Mouse (Mus musculus) kidney, adult 2 months (tissue): Measurements from ENCODE around the gene Tomm20. TPM values are rescaled to one million over a fixed set of nuclear protein-coding genes. Genes with fewer than 3 reads are reported as not detected.

Source experiments
- DNase-seq: peaks from one replicate; pipeline ENCODE4 v3.0.0; 2021
- H3K27ac ChIP-seq: fragments of 200-500 bp; 2 replicates; pipeline ENCODE4 v1.5.1; 2012; ENCODE audit warnings: low read depth, low read length, control low read depth, inconsistent platforms; ENCODE audit not compliant: insufficient read depth
- H3K27me3 ChIP-seq: fragments of 200-500 bp; replicated peaks from 2 replicates; pipeline ENCODE4 v1.6.1; 2012; ENCODE audit warnings: mild to moderate bottlenecking, moderate library complexity, low read length, inconsistent platforms; ENCODE audit not compliant: control insufficient read depth, insufficient read depth
- H3K36me3 ChIP-seq: fragments of 200-500 bp; 2 replicates; pipeline ENCODE4 v1.6.1; 2012; ENCODE audit warnings: mild to moderate bottlenecking, moderate library complexity, low read length, inconsistent platforms; ENCODE audit not compliant: control insufficient read depth, insufficient read depth
- H3K4me1 ChIP-seq: fragments of 200-500 bp; 2 replicates; pipeline ENCODE4 v1.6.1; 2011; ENCODE audit warnings: low read length; ENCODE audit not compliant: control insufficient read depth, insufficient read depth
- H3K4me3 ChIP-seq: fragments of 200-500 bp; 2 replicates; pipeline ENCODE4 v1.5.1; 2011; ENCODE audit warnings: mild to moderate bottlenecking, low read depth, low read length, control low read depth; ENCODE audit not compliant: insufficient read depth
- CTCF ChIP-seq: fragments of 200-500 bp; conservative IDR thresholded peaks from 2 replicates; pipeline ENCODE4 v1.5.1; 2011; ENCODE audit warnings: low read depth, mild to moderate bottlenecking, control low read depth, low read length, moderate library complexity, mixed read lengths; ENCODE audit not compliant: insufficient read depth, insufficient read length
- POLR2A ChIP-seq: fragments of 200-500 bp; IDR thresholded peaks from one replicate; pipeline ENCODE4 v1.6.1; 2011; ENCODE audit warnings: low read depth, low read length, control low read depth
- WGBS: fragments of 180-500 bp; shearing (Covaris S2); methylation state at CpG from one replicate; pipeline ENCODE4 v1.1.7; 2018; 5-methylcytosine and 5-hydroxymethylcytosine counted together
- polyA plus RNA-seq: library from polyadenylated mRNA; depleted of rRNA; stranded (reverse); fragments of >200 nt; gene quantifications from 2 replicates; pipeline ENCODE4 v1.2.3, GENCODE M21; 2012

Tomm20 gene
- polyA plus RNA-seq, 1 experiment: 541 TPM

DNA sequence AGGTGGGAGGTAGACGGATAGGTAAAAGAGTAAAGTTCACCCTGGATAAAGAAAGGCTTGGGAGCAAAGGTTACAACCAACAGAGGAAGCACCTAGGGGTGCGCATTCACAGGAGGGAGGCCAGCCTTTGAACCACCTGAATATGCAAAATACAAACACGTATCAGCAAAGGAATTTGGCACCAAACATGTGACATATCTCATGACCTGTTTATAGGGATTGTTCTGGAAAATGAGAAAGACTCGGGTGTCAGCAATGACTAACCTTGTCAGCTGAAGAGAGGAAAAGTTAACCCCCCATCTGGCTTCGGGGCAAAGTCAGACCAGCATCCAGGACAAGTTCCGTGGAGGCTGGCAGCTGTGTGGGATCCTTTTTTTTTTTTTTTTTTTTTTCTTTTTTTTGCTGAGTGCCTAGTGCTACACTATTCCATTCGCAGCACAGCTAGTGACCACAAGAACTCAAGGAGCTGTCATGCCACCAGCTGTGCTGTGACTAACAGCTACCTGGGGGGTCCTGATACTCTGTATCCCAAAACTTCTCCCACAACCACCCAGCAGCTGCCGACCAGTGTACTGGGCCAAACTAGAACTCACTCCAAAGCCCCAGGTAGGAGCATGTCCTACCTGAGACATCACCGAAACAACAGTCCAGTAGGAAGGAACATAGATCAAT is 42.3 kb downstream of the Tomm20 start:
- peak; percentile 93 for DNase-seq
- TF ChIP-seq CTCF (no peak), POLR2A (no peak)
- Histone ChIP-seq H3K27me3 (no peaks in the 10 kb centered on the region), H3K36me3 (no peaks in the 10 kb centered on the region), H3K4me3 (no peak overlapping the region), H3K4me1 (peaks cover 23% of the 10 kb centered on the region), H3K27ac (peak overlapping the region; percentile 89)
- 39% methylated on average over 9 of the region's 9 CpGs for WGBS

DNA sequence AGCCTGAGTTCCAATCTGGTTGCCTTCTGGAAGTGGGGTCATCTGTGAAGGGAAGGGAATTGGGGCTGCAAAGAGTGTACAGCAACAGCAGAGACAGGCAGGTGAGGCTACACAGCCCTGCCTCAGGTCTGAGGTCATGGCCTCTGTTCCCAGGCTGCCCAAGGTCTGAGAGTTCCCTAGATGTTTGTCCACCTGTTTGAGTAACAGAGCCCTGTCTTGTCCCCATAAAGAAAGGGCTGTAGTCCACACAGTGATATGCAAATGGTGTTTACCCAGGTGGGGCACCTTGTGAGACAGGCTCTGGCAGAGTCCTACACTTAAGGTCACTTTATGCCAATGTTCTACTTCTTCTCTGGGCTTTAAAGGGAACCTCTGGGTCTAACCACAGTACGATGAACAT is 44.0 kb downstream of the Tomm20 start:
- TF ChIP-seq POLR2A (no peak), CTCF (no peak)
- DNase-seq: peak; percentile 48
- Histone ChIP-seq H3K27ac (peak overlapping the region; percentile 15), H3K4me1 (peaks cover 20% of the 10 kb centered on the region), H3K27me3 (no peaks in the 10 kb centered on the region), H3K36me3 (no peaks in the 10 kb centered on the region), H3K4me3 (no peak overlapping the region)
- WGBS: 39% methylated on average over 1 of the region's 1 CpGs

DNA sequence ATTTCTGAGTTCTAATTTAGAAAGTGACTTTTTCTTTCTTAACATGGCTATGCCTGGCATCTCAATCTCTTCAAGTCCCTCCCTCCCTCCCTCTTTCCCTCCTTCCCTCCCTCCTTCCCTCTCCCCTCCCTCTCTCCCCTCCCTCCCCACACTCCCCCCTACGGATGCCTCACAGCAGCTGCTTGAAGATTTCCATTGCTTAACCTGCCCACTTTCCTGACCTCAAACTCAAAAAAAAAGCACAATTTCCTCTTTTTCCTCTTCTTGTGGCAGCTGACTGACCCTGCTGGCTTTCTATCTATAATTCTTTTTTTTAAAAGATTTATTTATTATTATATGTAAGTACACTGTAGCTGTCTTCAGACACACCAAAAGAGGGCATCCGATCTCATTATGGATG is 44.6 kb downstream of the Tomm20 start:
- 46% methylated on average over 2 of the region's 2 CpGs for WGBS
- peaks cover 20% of the 10 kb centered on the region for H3K4me1 ChIP-seq
- H3K36me3 ChIP-seq: no peaks in the 10 kb centered on the region
- no peak overlapping the region for H3K4me3 ChIP-seq
- H3K27ac ChIP-seq: no peak overlapping the region
- TF ChIP-seq POLR2A: no peak
- TF ChIP-seq CTCF: no peak
- H3K27me3 ChIP-seq: no peaks in the 10 kb centered on the region
- no peak for DNase-seq

DNA sequence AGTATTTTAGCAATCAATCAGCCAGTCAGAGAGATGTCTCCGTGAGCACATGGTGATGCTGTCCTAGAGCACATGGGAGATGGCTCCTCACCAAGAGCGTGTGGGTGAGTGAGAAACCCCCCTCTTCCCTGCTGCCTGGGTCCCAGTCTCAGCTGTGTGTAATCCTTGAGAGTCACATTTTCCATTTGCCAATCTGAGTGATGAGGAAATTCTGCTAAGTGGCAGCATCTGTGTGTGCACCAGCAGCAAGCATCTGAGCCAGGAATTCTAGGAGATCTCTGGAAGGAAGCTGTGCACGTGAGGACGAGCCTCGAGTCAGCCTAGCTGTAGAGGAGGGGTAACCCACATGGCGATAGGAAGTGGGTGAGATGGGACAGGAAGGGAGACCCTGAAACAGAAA is 50.5 kb downstream of the Tomm20 start:
- no peak for DNase-seq
- H3K27ac ChIP-seq: no peak overlapping the region
- H3K4me1 ChIP-seq: peaks cover 6% of the 10 kb centered on the region; the same call in 1 of the 2 replicates
- H3K27me3 ChIP-seq: no peaks in the 10 kb centered on the region
- H3K4me3 ChIP-seq: no peak overlapping the region
- TF ChIP-seq POLR2A (no peak), CTCF (no peak)
- WGBS: 48% methylated on average over 6 of the region's 6 CpGs
- no peaks in the 10 kb centered on the region for H3K36me3 ChIP-seq

DNA sequence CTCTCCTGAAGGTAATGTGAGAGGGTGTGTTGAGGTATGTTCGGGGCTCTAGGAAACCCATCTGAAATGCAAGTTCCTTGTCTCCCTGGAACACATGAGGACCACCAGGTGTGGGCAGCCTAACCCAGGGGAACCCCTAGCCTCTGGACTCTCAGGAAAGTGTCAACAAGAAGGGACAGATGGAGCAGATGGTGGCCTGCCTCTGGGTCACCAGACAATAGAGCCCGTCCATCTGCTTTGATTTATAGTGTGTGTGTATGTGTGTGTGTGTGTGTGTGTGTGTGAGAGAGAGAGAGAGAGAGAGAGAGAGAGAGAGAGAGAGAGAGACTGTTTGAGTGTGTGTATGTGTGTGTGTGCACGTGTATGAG is 58.0 kb downstream of the Tomm20 start:
- no peaks in the 10 kb centered on the region for H3K36me3 ChIP-seq
- no peak for TF ChIP-seq POLR2A
- no peak for TF ChIP-seq CTCF
- WGBS: 79% methylated on average over 3 of the region's 3 CpGs
- DNase-seq: no peak
- H3K27ac ChIP-seq: peak overlapping the region; percentile 68
- H3K4me1 ChIP-seq: peaks cover 19% of the 10 kb centered on the region
- H3K27me3 ChIP-seq: no peaks in the 10 kb centered on the region
- H3K4me3 ChIP-seq: no peak overlapping the region

DNA sequence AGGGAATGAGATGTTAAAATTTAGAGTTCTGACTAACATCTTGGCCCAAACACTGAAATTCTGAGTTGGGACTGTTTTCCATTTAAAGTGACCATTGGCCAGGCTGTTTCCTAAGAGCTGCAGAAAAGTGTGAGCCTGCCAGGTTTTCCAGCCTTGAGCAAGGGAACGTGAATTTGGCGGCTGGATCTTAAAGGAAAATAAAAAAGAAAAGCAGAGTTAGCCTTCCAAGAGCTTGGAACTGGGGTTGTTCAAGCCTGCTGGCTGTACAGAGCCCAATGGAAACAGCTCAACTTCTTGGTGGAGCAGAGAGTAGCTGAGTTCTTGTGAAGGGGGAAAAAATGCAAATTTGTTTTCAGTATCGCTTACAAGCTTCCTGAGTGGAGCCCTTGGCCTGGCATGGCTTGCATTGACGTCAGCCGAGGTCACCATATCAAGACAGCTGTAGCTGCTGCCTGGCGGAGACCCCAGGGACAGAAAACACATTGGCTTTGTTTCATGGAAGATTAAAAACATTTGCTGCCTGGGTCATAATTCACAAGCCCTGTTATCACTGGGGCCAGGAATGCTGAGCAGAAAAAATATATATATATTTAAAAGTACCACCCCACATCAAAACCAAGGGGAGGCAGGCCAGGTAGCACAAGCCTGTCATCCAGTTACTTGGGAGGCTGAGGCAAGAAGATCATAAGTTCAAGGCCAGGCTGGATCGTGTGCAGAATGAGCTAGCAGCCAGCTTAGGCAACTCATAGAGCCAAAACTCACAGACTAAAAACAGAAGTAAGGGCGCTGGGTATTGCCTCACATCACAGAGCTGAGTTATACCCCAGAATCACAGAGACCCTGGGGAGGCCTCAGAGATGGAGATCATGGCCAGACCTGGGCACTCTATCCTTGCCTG is 58.7 kb downstream of the Tomm20 start:
- H3K4me1 ChIP-seq: peaks cover 19% of the 10 kb centered on the region
- no peak for TF ChIP-seq CTCF
- TF ChIP-seq POLR2A: no peak
- WGBS: 44% methylated on average over 8 of the region's 8 CpGs
- no peaks in the 10 kb centered on the region for H3K36me3 ChIP-seq
- H3K4me3 ChIP-seq: no peak overlapping the region
- no peaks in the 10 kb centered on the region for H3K27me3 ChIP-seq
- peak; percentile 82 for DNase-seq
- H3K27ac ChIP-seq: peak overlapping the region; percentile 68
